Mouse (Mus musculus) ES-Bruce4 (cell line): Measurements from ENCODE around the gene Nell2. TPM values are rescaled to one million over a fixed set of nuclear protein-coding genes. Genes with fewer than 3 reads are reported as not detected.

Experiments used
- H3K27ac ChIP-seq: 2 replicates; pipeline ENCODE4 v1.5.1; 2012; ENCODE audit warnings: low read length, inconsistent platforms; ENCODE audit not compliant: insufficient read depth
- H3K27me3 ChIP-seq: 2 replicates; pipeline ENCODE4 v1.6.1; 2012; ENCODE audit warnings: mild to moderate bottlenecking, low read length, inconsistent platforms; ENCODE audit not compliant: control insufficient read depth, poor library complexity, insufficient read depth, severe bottlenecking
- H3K36me3 ChIP-seq: 2 replicates; pipeline ENCODE4 v1.6.1; 2012; ENCODE audit warnings: inconsistent platforms, mild to moderate bottlenecking, low read length, moderate library complexity; ENCODE audit not compliant: control insufficient read depth, poor library complexity, insufficient read depth, severe bottlenecking
- H3K4me1 ChIP-seq: one replicate; pipeline ENCODE4 v1.8.1; 2011; ENCODE audit warnings: low read length; ENCODE audit not compliant: control insufficient read depth, insufficient read depth
- H3K4me3 ChIP-seq: 2 replicates; pipeline ENCODE4 v1.5.1; 2011; ENCODE audit warnings: low read depth, mild to moderate bottlenecking, low read length
- H3K9ac ChIP-seq: 2 replicates; pipeline ENCODE4 v1.6.1; 2012; ENCODE audit warnings: low read depth, mild to moderate bottlenecking, inconsistent platforms; ENCODE audit not compliant: poor library complexity, severe bottlenecking
- H3K9me3 ChIP-seq: replicated peaks from 2 replicates; pipeline ENCODE4 v1.6.1; 2012; ENCODE audit warnings: mild to moderate bottlenecking, low read length, inconsistent platforms; ENCODE audit not compliant: control insufficient read depth, poor library complexity, insufficient read depth, severe bottlenecking
- CTCF ChIP-seq: IDR thresholded peaks from one replicate; pipeline ENCODE4 v1.8.1; 2011; ENCODE audit warnings: low read depth, low read length
- EP300 ChIP-seq: IDR thresholded peaks from 2 replicates; pipeline ENCODE4 v1.6.1; 2011; ENCODE audit warnings: low read depth, low read length; ENCODE audit not compliant: insufficient read depth
- POLR2A ChIP-seq: IDR thresholded peaks from one replicate; pipeline ENCODE4 v1.8.1; 2011; ENCODE audit warnings: low read length; ENCODE audit not compliant: insufficient read depth
- polyA plus RNA-seq: library from polyadenylated mRNA; stranded (reverse); fragments of >200 nt; gene quantifications from 2 replicates; pipeline ENCODE4 v1.2.4, GENCODE M21; 2011; ENCODE audit warnings: low read depth; ENCODE audit not compliant: missing spikeins, insufficient read depth, insufficient read length

Nell2 gene
- polyA plus RNA-seq, 1 experiment: 0.31 TPM

GRCm38 (mm10) chr15:95273236-95273635, 255.1 kb downstream of the Nell2 start:
- Histone ChIP-seq H3K27ac (no peak overlapping the region), H3K9me3 (no peaks in the 10 kb centered on the region), H3K4me3 (no peak overlapping the region), H3K4me1 (no peaks in the 10 kb centered on the region), H3K9ac (no peak overlapping the region), H3K27me3 (no peaks in the 10 kb centered on the region), H3K36me3 (no peaks in the 10 kb centered on the region)
- no peak for TF ChIP-seq CTCF
- TF ChIP-seq POLR2A: no peak
- TF ChIP-seq EP300: no peak

DNA sequence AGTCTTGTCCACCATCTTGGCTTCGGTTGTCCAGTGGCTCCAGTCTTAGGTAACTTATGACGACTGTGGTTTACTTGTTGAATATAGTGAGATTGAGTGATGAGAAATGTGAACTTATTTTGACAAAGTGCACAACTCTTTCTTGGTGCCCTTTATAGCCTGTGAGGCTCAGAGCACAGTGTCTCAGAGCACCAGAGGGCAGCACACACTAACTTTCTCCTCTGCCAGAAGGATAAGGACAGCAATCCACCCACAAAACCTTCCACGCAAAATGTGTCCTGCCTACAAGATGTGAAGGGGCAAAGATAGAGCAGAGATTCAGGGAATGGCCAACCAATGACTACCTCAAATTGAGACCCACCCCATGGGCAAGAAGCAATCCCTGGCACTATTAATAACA, 256.2 kb downstream of the Nell2 start:
- Histone ChIP-seq H3K27ac (no peak overlapping the region), H3K9me3 (no peaks in the 10 kb centered on the region), H3K36me3 (no peaks in the 10 kb centered on the region), H3K27me3 (no peaks in the 10 kb centered on the region), H3K4me1 (no peaks in the 10 kb centered on the region), H3K9ac (no peak overlapping the region), H3K4me3 (no peak overlapping the region)
- TF ChIP-seq EP300 (no peak), POLR2A (no peak), CTCF (no peak)

DNA sequence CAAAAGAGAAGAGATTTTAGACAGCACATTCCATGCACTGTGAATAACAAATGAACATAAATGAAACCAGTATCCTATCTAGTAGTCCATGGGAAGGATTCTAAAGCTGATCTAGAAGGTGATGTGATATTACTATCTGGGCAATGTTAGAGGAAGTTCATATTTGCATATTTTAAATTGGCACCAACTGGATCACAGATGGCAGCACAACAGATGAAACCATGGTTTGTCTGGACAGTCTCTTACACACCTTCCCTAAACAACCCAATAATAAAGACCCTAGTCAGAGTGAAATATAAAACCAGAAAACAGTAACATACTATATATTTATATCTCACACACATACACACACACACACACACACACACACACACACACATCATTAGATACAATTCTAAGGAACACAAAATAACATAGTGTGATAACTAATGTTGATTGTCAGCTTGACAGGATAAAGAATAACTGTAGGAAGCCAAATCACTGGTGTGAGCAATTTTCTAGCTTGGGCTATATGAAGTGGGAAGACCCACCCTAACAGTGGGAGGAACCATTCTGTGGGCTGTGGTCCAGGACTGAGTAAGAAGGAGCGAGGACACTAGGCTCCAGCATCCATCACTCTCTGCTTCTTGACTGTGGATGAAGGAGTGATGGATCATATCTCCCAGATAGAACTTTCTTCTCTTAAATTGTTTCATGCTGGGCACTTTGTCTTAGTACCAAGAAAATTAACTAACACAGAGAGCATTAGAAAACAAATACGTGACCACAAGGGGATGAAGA, 268.5 kb downstream of the Nell2 start:
- Histone ChIP-seq H3K4me3 (no peak overlapping the region), H3K36me3 (no peaks in the 10 kb centered on the region), H3K9me3 (no peaks in the 10 kb centered on the region), H3K27ac (no peak overlapping the region), H3K4me1 (no peaks in the 10 kb centered on the region), H3K9ac (no peak overlapping the region), H3K27me3 (no peaks in the 10 kb centered on the region)
- no peak for TF ChIP-seq POLR2A
- no peak for TF ChIP-seq EP300
- no peak for TF ChIP-seq CTCF

GRCm38 (mm10) chr15:95257131-95257530, 271.2 kb downstream of the Nell2 start:
- H3K36me3 ChIP-seq: no peaks in the 10 kb centered on the region
- TF ChIP-seq CTCF (no peak), POLR2A (no peak), EP300 (no peak)
- no peak overlapping the region for H3K27ac ChIP-seq
- no peaks in the 10 kb centered on the region for H3K9me3 ChIP-seq
- H3K27me3 ChIP-seq: no peaks in the 10 kb centered on the region
- H3K4me3 ChIP-seq: no peak overlapping the region
- H3K4me1 ChIP-seq: no peaks in the 10 kb centered on the region
- H3K9ac ChIP-seq: no peak overlapping the region

DNA sequence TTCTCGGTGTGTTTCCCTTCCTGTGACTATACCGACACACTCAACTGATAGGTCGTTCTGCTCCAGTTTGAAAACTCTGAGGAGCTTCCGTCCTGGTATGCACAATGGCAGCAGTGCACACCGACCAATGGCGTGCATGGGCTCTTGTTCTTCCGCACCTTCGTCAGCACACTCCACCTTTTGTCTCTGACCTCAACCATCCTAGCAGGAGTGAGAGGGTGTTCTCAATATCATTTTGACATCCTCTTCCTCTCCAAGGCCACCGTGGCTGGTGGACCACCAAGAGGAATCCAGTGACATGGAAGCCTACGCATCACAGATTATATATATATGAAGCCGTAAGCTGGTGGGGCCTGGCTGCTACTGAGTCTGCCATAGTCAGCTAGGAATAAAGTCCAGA, 282.8 kb downstream of the Nell2 start:
- TF ChIP-seq CTCF (no peak), POLR2A (no peak)

DNA sequence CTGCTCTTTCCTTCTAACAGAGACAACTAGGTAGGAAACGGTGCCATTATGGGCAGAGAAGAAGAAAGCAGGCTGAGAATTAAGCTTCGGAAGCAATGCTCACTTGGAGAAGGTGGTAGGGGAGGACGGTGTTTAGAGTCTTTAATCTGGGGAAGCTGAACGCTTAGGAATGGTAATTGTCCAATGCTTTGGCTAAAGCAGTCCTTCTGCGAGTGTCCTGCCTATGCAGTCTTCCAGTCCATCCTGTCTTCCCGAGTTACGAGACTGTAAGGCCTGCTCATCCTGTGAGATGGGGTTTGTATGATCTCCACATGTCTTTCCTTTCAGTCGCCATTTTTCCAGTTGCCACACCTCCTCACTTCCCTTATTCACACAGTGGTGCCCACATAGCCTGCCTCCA, 284.5 kb downstream of the Nell2 start:
- Histone ChIP-seq H3K4me1 (no peaks in the 10 kb centered on the region), H3K4me3 (no peak overlapping the region), H3K27me3 (no peaks in the 10 kb centered on the region), H3K36me3 (no peaks in the 10 kb centered on the region), H3K27ac (no peak overlapping the region), H3K9me3 (no peaks in the 10 kb centered on the region), H3K9ac (no peak overlapping the region)
- TF ChIP-seq POLR2A: no peak
- TF ChIP-seq EP300: no peak
- no peak for TF ChIP-seq CTCF

More for the DNA sequence above, 282.8 kb downstream of the Nell2 start:
- Histone ChIP-seq H3K27me3 (no peaks in the 10 kb centered on the region), H3K9ac (no peak overlapping the region), H3K36me3 (no peaks in the 10 kb centered on the region), H3K27ac (no peak overlapping the region), H3K4me3 (no peak overlapping the region), H3K9me3 (no peaks in the 10 kb centered on the region), H3K4me1 (no peaks in the 10 kb centered on the region)
